Mouse (Mus musculus) liver, embryonic 14.5 days (tissue): ENCODE measurements around the gene Pigk. TPM values are rescaled to one million over a fixed set of nuclear protein-coding genes. Genes with fewer than 3 reads are reported as not detected.

Source experiments
- ATAC-seq: fragments of 200-750 bp; cut with Nextera tagmentation; 2 replicates; pipeline ENCODE4 v1.8.0; 2017; ENCODE audit warnings: moderate number of reproducible peaks, mild to moderate bottlenecking, moderate library complexity; ENCODE audit not compliant: insufficient read depth
- DNase-seq, 3 experiments: peaks; one replicate each; pipeline ENCODE4 v3.0.0-alpha.2; 2012 to 2013; ENCODE audit warnings: low read depth in 3 of 3, low spot score in 3 of 3
- H3K27ac ChIP-seq: fragments of 300-500 bp; sonication (generic); 2 replicates; pipeline ENCODE4 v1.5.1; 2014; ENCODE audit warnings: moderate library complexity, mild to moderate bottlenecking, control low read depth, inconsistent platforms
- H3K27me3 ChIP-seq: fragments of 300-500 bp; sonication (generic); 2 replicates; pipeline ENCODE4 v1.6.1; 2014; ENCODE audit warnings: mild to moderate bottlenecking, low read length, moderate library complexity; ENCODE audit not compliant: control insufficient read depth, insufficient read depth
- H3K36me3 ChIP-seq: fragments of 300-500 bp; sonication (generic); replicated peaks from 2 replicates; pipeline ENCODE4 v1.6.1; 2014; ENCODE audit warnings: low read depth; ENCODE audit not compliant: control insufficient read depth, insufficient read depth
- H3K4me1 ChIP-seq, 2 experiments: fragments of 200-500 bp in 1 of 2; fragments of 300-500 bp in 1 of 2; sonication (generic) in 1 of 2; replicated peaks; 2 replicates each; pipeline ENCODE4 v1.6.1; 2012 to 2014; ENCODE audit warnings: antibody characterized with exemption in 1 of 2, inconsistent platforms in 1 of 2, low read length in 1 of 2; ENCODE audit not compliant: control insufficient read depth in 2 of 2, insufficient read depth in 2 of 2
- H3K4me2 ChIP-seq: fragments of 300-500 bp; sonication (generic); 2 replicates; pipeline ENCODE4 v1.6.1; 2014; ENCODE audit warnings: low read depth, mild to moderate bottlenecking, control low read depth, moderate library complexity
- H3K4me3 ChIP-seq, 2 experiments: fragments of 200-500 bp in 1 of 2; fragments of 300-500 bp in 1 of 2; sonication (generic) in 1 of 2; 2 replicates each; pipeline ENCODE4 v1.5.1; 2012 to 2014; ENCODE audit warnings: low read depth in 2 of 2, low read length in 2 of 2, mild to moderate bottlenecking in 2 of 2, control low read depth in 1 of 2, inconsistent platforms in 1 of 2, moderate library complexity in 1 of 2; ENCODE audit not compliant: insufficient read depth in 1 of 2
- H3K9ac ChIP-seq: fragments of 300-500 bp; sonication (generic); replicated peaks from 2 replicates; pipeline ENCODE4 v1.6.1; 2014; ENCODE audit warnings: mild to moderate bottlenecking, control low read depth, moderate library complexity
- H3K9me3 ChIP-seq: fragments of 300-500 bp; sonication (generic); 2 replicates; pipeline ENCODE4 v1.6.1; 2016; ENCODE audit warnings: low read length, mixed read lengths; ENCODE audit not compliant: control insufficient read depth
- CTCF ChIP-seq: IDR thresholded peaks from 2 replicates; pipeline ENCODE4 v1.5.1; 2016; ENCODE audit warnings: antibody characterized with exemption, low read depth, control low read depth
- EP300 ChIP-seq: IDR thresholded peaks from 2 replicates; pipeline ENCODE4 v1.6.1; 2016; ENCODE audit warnings: antibody characterized with exemption, low read depth
- WGBS: fragments of 180-500 bp; shearing (Covaris S2); extraction: QIAGEN DNeasy Blood & Tissue Kit; methylation state at CpG from one replicate; pipeline ENCODE4 v1.1.7; 2014; ENCODE audit not compliant: insufficient replicate concordance; 5-methylcytosine and 5-hydroxymethylcytosine counted together
- polyA plus RNA-seq, 2 experiments: library from polyadenylated mRNA; depleted of rRNA in 1 of 2; stranded (reverse) in 1 of 2; unstranded in 1 of 2; fragments of >200 nt; fragmentation: Nextera tagmentation in 1 of 2; extraction: Ambion mirVana in 1 of 2; gene quantifications; 2 replicates each; pipeline versions ENCODE4 v1.2.1 to v1.2.3; 2012 to 2014

Gene Pigk
- polyA plus RNA-seq, 2 experiments, result 7.9 to 23.3 TPM

DNA sequence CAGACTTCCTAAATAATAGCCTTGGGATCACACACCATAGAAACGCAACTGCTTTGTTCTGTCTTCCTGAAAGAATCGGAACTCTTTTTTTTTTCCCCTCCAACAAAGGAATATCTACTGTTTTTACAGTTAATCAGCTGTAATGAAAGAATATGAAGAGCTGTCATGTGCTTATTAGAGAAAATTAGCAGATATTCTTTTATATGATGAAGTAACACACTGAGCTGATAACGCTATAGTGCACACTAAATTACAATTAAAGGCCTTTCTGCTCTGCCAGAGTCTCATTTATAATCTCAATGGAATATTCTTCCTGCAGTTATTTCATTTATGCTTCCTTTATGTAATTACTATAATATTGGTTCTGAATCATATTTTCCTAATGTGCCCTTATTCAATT is 128.7 kb downstream of the Pigk start:
- no peak for TF ChIP-seq CTCF
- no peak for TF ChIP-seq EP300
- Histone ChIP-seq H3K4me3 (no peak overlapping the region), H3K4me1 (no peaks in the 10 kb centered on the region), H3K9me3 (no peaks in the 10 kb centered on the region), H3K27ac (no peak overlapping the region), H3K9ac (no peak overlapping the region), H3K27me3 (no peaks in the 10 kb centered on the region), H3K36me3 (no peaks in the 10 kb centered on the region), H3K4me2 (no peak overlapping the region)
- ATAC-seq, result no peak
- no peak for DNase-seq
- 75% methylated on average over 3 of the region's 3 CpGs for WGBS

DNA sequence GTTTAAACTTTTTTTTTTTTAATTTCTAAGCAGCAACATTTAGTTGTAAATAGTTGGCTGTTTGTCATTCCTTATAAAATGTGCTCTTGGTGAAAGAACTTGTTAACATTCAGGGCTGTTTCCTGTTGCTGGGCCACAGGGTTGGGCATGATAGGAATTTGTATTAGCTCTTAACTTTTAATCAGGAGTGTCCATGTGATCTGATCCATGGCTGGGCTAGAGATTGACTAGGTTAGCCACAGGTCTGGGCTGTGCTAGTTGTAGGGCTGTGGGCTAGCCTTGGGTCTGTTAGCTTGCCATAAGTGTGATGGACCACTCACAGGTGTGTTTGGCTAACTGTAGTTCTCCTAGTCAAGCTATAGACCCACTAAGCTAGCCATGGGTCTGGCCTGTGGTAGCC is 130.0 kb downstream of the Pigk start:
- ATAC-seq, result no peak
- Histone ChIP-seq H3K4me3 (no peak overlapping the region), H3K36me3 (no peaks in the 10 kb centered on the region), H3K4me2 (no peak overlapping the region), H3K9ac (no peak overlapping the region), H3K27me3 (no peaks in the 10 kb centered on the region), H3K9me3 (no peaks in the 10 kb centered on the region), H3K4me1 (no peaks in the 10 kb centered on the region), H3K27ac (no peak overlapping the region)
- no peak for DNase-seq
- TF ChIP-seq CTCF, result no peak
- no peak for TF ChIP-seq EP300

GRCm38 (mm10) chr3:152855006-152855614 is 141.2 kb downstream of the Pigk start:
- Histone ChIP-seq H3K4me2 (no peak overlapping the region), H3K9ac (no peak overlapping the region), H3K27ac (no peak overlapping the region), H3K4me3 (no peak overlapping the region), H3K36me3 (no peaks in the 10 kb centered on the region), H3K27me3 (no peaks in the 10 kb centered on the region), H3K9me3 (no peaks in the 10 kb centered on the region), H3K4me1 (no peaks in the 10 kb centered on the region)
- ATAC-seq (no peak), DNase-seq (no peak)
- TF ChIP-seq CTCF, result no peak
- TF ChIP-seq EP300, result no peak
- WGBS, result 58% methylated on average over 12 of the region's 12 CpGs

- Histone ChIP-seq H3K9me3 (no peaks in the 10 kb centered on the region), H3K9ac (no peak overlapping the region), H3K27ac (no peak overlapping the region), H3K27me3 (no peaks in the 10 kb centered on the region), H3K4me3 (no peak overlapping the region), H3K36me3 (no peaks in the 10 kb centered on the region), H3K4me2 (no peak overlapping the region), H3K4me1 (no peaks in the 10 kb centered on the region)
- TF ChIP-seq CTCF (no peak), EP300 (no peak)
- DNase-seq (no peak), ATAC-seq (no peak)
- WGBS, result 52% methylated on average over 10 of the region's 10 CpGs
Measured at GRCm38 (mm10) chr3:152856095-152856494, 142.2 kb downstream of the Pigk start.

- H3K4me1 ChIP-seq, result no peaks in the 10 kb centered on the region
- ATAC-seq (no peak), DNase-seq (no peak)
- TF ChIP-seq CTCF, result no peak
- TF ChIP-seq EP300, result no peak
- no peak overlapping the region for H3K4me2 ChIP-seq
- no peak overlapping the region for H3K4me3 ChIP-seq
- no peaks in the 10 kb centered on the region for H3K27me3 ChIP-seq
- no peak overlapping the region for H3K9ac ChIP-seq
- H3K27ac ChIP-seq, result no peak overlapping the region
- no peaks in the 10 kb centered on the region for H3K9me3 ChIP-seq
- no peaks in the 10 kb centered on the region for H3K36me3 ChIP-seq
- WGBS, result 63% methylated on average over 4 of the region's 4 CpGs
Measured at GRCm38 (mm10) chr3:152861450-152861849, 147.6 kb downstream of the Pigk start.
